Mouse (Mus musculus) bone marrow, adult 2 months (tissue): Measurements from ENCODE around the gene Gm3045. TPM values are rescaled to one million over a fixed set of nuclear protein-coding genes. Genes with fewer than 3 reads are reported as not detected.

ENCODE experiments used
- H3K27ac ChIP-seq: fragments of 200-500 bp; 2 replicates; pipeline ENCODE4 v1.5.1; 2012; ENCODE audit warnings: low read depth, mild to moderate bottlenecking, control low read depth, inconsistent platforms, low read length; ENCODE audit not compliant: control insufficient read depth, poor library complexity, insufficient read depth
- H3K4me1 ChIP-seq: fragments of 200-500 bp; 2 replicates; pipeline ENCODE4 v1.6.1; 2011; ENCODE audit warnings: low read length; ENCODE audit not compliant: control insufficient read depth, insufficient read depth
- H3K4me3 ChIP-seq: fragments of 200-500 bp; replicated peaks from 2 replicates; pipeline ENCODE3; 2011; ENCODE audit warnings: mild to moderate bottlenecking, low read depth, low read length, control low read depth; ENCODE audit not compliant: control insufficient read depth
- CTCF ChIP-seq: fragments of 200-500 bp; IDR thresholded peaks from 2 replicates; pipeline ENCODE4 v1.5.1; 2011; ENCODE audit warnings: low read length, control low read depth; ENCODE audit not compliant: control insufficient read depth, insufficient read depth
- POLR2A ChIP-seq: fragments of 200-500 bp; IDR thresholded peaks from 2 replicates; pipeline ENCODE4 v1.6.1; 2011; ENCODE audit warnings: low read depth, mild to moderate bottlenecking, control low read depth, low read length, borderline replicate concordance; ENCODE audit not compliant: control insufficient read depth
- WGBS: fragments of 180-500 bp; shearing (Covaris S2); methylation state at CpG from one replicate; pipeline ENCODE4 v1.1.7; 2018; 5-methylcytosine and 5-hydroxymethylcytosine counted together
- polyA plus RNA-seq: library from polyadenylated mRNA; stranded (reverse); fragments of >200 nt; gene quantifications from 2 replicates; pipeline ENCODE4 v1.2.4, GENCODE M21; 2011; ENCODE audit warnings: low replicate concordance; ENCODE audit not compliant: missing spikeins, insufficient read depth, insufficient read length

Gm3045 gene
- polyA plus RNA-seq, 1 experiment, result not detected

DNA sequence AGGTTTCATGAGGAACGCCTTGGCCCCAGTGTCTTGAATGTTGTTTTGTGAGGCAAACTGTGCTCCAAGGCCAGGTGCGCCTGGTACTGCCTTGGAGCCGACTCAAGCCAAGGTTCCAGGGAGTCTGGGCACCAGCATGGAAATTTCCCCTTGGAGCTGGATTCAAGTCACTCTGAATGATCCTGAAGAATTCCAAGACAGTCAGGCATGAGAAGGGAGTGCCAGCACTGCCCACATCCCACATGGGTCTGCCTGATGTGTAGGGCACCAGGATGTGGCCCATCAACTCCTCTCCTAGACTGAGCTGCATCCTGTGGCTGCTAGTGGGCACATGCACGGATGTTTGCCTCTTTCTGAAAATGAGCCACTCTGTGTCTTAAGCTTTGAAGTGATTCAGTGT lies 42.1 kb downstream of the Gm3045 start:
- Histone ChIP-seq H3K27ac (no peak overlapping the region), H3K4me3 (no peak overlapping the region), H3K4me1 (no peaks in the 10 kb centered on the region)
- WGBS, result 85% methylated on average over 4 of the region's 4 CpGs
- no peak for TF ChIP-seq CTCF
- no peak for TF ChIP-seq POLR2A

- TF ChIP-seq POLR2A (no peak), CTCF (no peak)
- H3K4me1 ChIP-seq, result no peaks in the 10 kb centered on the region
- 79% methylated on average over 6 of the region's 6 CpGs for WGBS
- no peak overlapping the region for H3K4me3 ChIP-seq
- no peak overlapping the region for H3K27ac ChIP-seq
Observed at GRCm38 (mm10) chr13:56471211-56471610, 44.8 kb downstream of the Gm3045 start.

DNA sequence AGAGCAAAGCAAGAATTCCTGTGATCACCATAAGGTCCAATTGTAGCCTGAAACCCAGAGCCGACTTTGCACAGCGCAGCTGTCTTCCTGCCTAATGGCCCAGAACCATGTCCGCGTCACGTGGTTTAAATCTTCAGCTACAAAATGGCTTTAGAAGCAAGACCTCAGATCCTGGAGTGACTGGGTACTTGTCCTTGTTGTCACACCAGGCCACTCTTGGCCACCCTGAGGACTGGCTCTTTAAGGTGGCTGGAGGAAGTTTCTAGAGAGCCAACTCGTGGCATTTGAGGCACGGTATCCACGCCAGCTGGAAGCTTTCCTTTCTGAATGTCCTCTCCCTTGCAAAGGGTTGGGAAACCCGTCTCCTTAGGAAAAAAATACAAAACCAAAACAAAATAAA lies 45.6 kb downstream of the Gm3045 start:
- no peak overlapping the region for H3K27ac ChIP-seq
- WGBS, result 57% methylated on average over 9 of the region's 9 CpGs
- H3K4me1 ChIP-seq, result no peaks in the 10 kb centered on the region
- TF ChIP-seq POLR2A, result no peak
- TF ChIP-seq CTCF, result no peak
- no peak overlapping the region for H3K4me3 ChIP-seq

DNA sequence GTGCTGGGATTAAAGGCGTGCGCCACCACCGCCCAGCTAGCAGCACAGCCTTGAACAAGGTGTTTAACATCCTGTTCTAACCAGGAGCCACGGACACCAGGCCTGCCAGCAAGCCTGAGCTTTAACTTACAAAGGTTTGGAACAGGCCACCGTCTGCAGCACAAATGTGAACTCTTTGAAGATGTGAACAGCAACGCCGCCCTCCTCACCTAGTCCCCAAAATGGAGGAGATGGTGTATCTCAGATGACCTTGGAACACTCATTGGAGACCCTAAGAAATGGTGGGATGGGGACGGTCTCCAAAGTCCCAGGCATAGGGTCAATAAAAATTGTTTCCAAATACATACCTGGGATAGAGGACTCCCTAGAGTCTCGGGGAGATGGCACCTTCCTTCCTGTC lies 46.3 kb downstream of the Gm3045 start:
- H3K4me1 ChIP-seq, result no peaks in the 10 kb centered on the region
- H3K27ac ChIP-seq, result no peak overlapping the region
- no peak for TF ChIP-seq POLR2A
- TF ChIP-seq CTCF, result no peak
- WGBS, result 79% methylated on average over 9 of the region's 9 CpGs
- H3K4me3 ChIP-seq, result no peak overlapping the region

- TF ChIP-seq POLR2A (no peak), CTCF (peak; percentile 55)
- Histone ChIP-seq H3K4me1 (no peaks in the 10 kb centered on the region), H3K27ac (no peak overlapping the region), H3K4me3 (no peak overlapping the region)
- WGBS, result 25% methylated on average over 4 of the region's 4 CpGs
Observed at GRCm38 (mm10) chr13:56475363-56475762, 49.0 kb downstream of the Gm3045 start.

DNA sequence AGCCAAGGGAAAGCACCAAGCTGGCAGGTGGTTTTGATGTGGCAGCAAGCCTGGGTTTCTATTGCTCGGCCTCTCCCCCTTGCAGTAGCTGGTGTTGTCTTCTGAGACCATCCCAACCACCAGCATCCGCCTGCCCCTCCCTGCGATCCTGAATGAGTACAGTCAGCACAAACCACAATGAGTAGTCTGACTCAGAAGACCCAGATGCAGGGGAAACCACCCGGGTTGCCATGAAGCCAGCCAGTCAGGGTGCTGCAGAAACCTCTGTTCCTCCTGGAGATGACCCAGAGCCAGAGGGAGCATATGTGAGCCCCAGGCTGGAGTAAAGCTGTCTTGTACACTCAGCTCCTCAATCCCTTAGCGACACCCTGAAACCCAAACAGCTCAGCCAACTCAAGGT lies 50.4 kb downstream of the Gm3045 start:
- Histone ChIP-seq H3K4me1 (no peaks in the 10 kb centered on the region), H3K27ac (no peak overlapping the region), H3K4me3 (no peak overlapping the region)
- TF ChIP-seq POLR2A (no peak), CTCF (no peak)
- WGBS, result 10% methylated on average over 5 of the region's 5 CpGs

DNA sequence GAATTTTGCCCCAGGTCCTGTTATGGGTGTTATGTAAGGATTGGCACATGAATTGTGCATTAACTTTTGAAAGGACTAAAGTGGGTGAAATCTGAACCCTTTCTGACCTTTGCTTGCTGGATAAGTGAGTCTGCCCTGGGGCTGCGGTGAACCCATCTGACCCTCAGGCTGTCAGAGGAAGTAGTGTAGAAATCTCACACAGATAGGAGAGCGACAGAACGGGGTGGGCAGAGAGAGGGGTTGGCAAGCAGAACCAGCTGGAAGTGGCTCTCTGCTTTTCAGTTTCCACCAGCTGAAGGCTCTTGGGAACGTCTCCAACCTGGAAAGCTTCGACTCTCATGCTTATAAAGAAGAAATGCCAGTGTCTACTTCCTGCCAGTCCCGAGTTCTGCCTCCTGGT lies 50.9 kb downstream of the Gm3045 start:
- Histone ChIP-seq H3K4me1 (no peaks in the 10 kb centered on the region), H3K27ac (no peak overlapping the region), H3K4me3 (no peak overlapping the region)
- no peak for TF ChIP-seq POLR2A
- no peak for TF ChIP-seq CTCF
- WGBS, result 2% methylated on average over 6 of the region's 6 CpGs

DNA sequence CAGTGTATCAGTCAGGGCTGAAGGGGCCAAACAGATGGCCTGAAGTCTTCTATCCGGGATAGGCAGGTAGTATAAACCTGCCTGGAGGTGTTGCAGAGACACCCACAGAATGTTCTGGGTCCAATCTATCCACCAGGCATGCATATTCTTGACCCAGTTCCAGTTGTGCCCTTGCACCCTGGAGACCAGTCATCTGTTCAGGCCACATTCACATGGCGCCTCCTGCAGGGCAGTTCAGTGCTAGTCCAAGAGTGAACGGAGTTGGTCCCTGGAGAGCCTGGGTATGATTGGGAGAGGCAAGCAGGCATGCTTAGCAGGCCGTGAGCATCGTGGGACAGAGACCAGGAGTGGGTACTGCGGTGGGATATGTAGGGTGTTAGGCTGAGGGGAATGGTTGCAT lies 51.6 kb downstream of the Gm3045 start:
- H3K27ac ChIP-seq, result no peak overlapping the region
- TF ChIP-seq POLR2A (no peak), CTCF (no peak)
- 80% methylated on average over 6 of the region's 6 CpGs for WGBS

GRCm38 (mm10) chr13:56482146-56482545 lies 55.8 kb downstream of the Gm3045 start, which contains the start of gene Il9:
Gene Il9, minus strand, starts transcription at chr13:56482246.
- H3K4me1 ChIP-seq, result no peaks in the 10 kb centered on the region
- H3K27ac ChIP-seq, result no peak within 1 kb of the TSS
- 73% methylated on average over 3 of the region's 3 CpGs for WGBS
- H3K4me3 ChIP-seq, result no peak within 1 kb of the TSS
- TF ChIP-seq CTCF (no peak), POLR2A (no peak)

More for the DNA sequence above, 51.6 kb downstream of the Gm3045 start:
- H3K4me3 ChIP-seq, result no peak overlapping the region
- no peaks in the 10 kb centered on the region for H3K4me1 ChIP-seq

Other genes with a start within 250 kb of the Gm3045 start
- gene Tifab, start 247.7 kb upstream of the Gm3045 start, polyA plus RNA-seq, result 22.4 and 70.7 TPM in 2 replicates
- not detected in 2 replicates for gene Neurog1, start 174.4 kb upstream of the Gm3045 start, polyA plus RNA-seq
- 31.8 and 51.2 TPM in 2 replicates for gene Cxcl14, start 130.0 kb upstream of the Gm3045 start, polyA plus RNA-seq
- gene Slc25a48, start 11.8 kb downstream of the Gm3045 start, polyA plus RNA-seq, result 0.45 TPM in 1 of 2 replicates, not detected in the other
- not detected in 2 replicates for gene Il9, start 55.7 kb downstream of the Gm3045 start, polyA plus RNA-seq
- gene Fbxl21, start 95.9 kb downstream of the Gm3045 start, polyA plus RNA-seq, result not detected in 2 replicates
- gene Lect2, start 121.9 kb downstream of the Gm3045 start, polyA plus RNA-seq, result not detected in 2 replicates
- 18.7 and 49.4 TPM in 2 replicates for gene Tgfbi, start 182.9 kb downstream of the Gm3045 start, polyA plus RNA-seq